Mouse (Mus musculus): ENCODE results near the gene Eno1. TPM values are rescaled to one million over a fixed set of nuclear protein-coding genes. Genes with fewer than 3 reads are reported as not detected.

The Eno1 gene
- polyA plus RNA-seq, 1 experiment = 96.4 TPM

GRCm38 (mm10) chr4:150209751-150210150 is 26.8 kb upstream of the Eno1 start:
- peaks cover 3% of the 10 kb centered on the region; the same call in 1 of the 2 replicates for H3K4me1 ChIP-seq (ENCODE audit: control insufficient read depth, insufficient read depth, low read length)
- 86% methylated on average over 5 of the region's 5 CpGs for WGBS
- H3K4me3 ChIP-seq (replicated peaks; ENCODE audit: control insufficient read depth, low read depth, low read length) = no peak overlapping the region
- TF ChIP-seq CTCF (IDR thresholded peaks at IDR 0.05; ENCODE audit: control insufficient read depth, insufficient read depth, low read length) (no peak), POLR2A (IDR thresholded peaks at IDR 0.05; ENCODE audit: borderline replicate concordance, control insufficient read depth, low read depth, low read length) (no peak)
- no peak overlapping the region for H3K27ac ChIP-seq (ENCODE audit: control insufficient read depth, insufficient read depth, low read depth, low read length, poor library complexity)

DNA sequence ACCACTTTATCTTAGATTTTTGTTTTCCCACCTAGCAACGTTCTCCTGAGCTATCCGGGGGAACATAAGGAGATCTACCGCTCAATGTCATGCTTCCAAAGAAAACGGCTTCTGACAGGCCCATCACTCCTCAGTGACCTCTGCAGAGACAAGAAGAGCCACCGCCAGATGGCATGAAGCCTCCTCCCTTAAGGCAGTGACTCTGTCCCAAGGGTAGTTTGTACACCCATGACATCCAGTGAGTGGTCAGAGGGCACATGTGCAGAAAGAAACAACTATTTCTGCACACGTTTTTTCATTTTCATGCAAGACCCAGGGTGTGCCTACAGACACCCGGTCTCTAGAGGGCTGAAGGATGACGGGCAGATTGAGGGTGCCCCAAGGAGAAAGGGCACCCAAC is 26.2 kb upstream of the Eno1 start:
- H3K4me1 ChIP-seq (ENCODE audit: control insufficient read depth, insufficient read depth, low read length) = peaks cover 3% of the 10 kb centered on the region; the same call in 1 of the 2 replicates
- no peak overlapping the region for H3K4me3 ChIP-seq (replicated peaks; ENCODE audit: control insufficient read depth, low read depth, low read length)
- H3K27ac ChIP-seq (ENCODE audit: control insufficient read depth, insufficient read depth, low read depth, low read length, poor library complexity) = no peak overlapping the region
- TF ChIP-seq POLR2A (IDR thresholded peaks at IDR 0.05; ENCODE audit: borderline replicate concordance, control insufficient read depth, low read depth, low read length) = no peak
- TF ChIP-seq CTCF (IDR thresholded peaks at IDR 0.05; ENCODE audit: control insufficient read depth, insufficient read depth, low read length) = no peak
- 80% methylated on average over 8 of the region's 8 CpGs for WGBS

DNA sequence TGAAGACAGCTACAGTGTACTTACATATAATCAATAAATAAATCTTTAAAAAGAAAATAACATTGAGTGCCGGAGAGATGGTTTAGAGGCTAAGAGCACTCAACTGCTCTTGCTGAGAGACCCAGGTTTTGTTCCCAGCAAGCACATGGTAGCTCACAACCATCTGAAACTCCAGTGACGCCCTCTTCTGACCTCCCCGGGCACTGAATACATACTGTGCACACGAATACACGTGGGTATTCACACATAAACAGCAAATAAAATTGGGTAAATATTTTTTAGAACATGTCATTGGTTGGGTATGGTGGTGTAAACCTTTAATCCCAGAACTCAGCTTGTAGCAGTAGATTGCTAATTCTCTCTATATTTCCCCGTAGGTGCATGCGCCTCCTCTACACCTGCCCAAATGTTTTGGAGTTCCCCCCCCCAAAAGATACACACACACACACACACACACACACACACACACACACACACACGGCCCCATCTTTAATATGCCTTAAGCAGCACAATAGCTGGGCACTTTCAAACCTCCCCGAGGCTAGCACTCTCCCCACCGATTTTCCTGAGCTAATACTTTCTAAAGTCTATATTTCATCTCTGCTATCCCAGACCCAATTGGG is 24.5 kb upstream of the Eno1 start:
- WGBS = 36% methylated on average over 10 of the region's 10 CpGs
- TF ChIP-seq POLR2A (IDR thresholded peaks at IDR 0.05; ENCODE audit: borderline replicate concordance, control insufficient read depth, low read depth, low read length) (no peak), CTCF (IDR thresholded peaks at IDR 0.05; ENCODE audit: control insufficient read depth, insufficient read depth, low read length) (no peak)
- H3K4me1 ChIP-seq (ENCODE audit: control insufficient read depth, insufficient read depth, low read length) = peaks cover 3% of the 10 kb centered on the region
- H3K27ac ChIP-seq (ENCODE audit: control insufficient read depth, insufficient read depth, low read depth, low read length, poor library complexity) = no peak overlapping the region; the same call in 1 of the 2 replicates
- H3K4me3 ChIP-seq (replicated peaks; ENCODE audit: control insufficient read depth, low read depth, low read length) = peak overlapping the region; percentile 35

DNA sequence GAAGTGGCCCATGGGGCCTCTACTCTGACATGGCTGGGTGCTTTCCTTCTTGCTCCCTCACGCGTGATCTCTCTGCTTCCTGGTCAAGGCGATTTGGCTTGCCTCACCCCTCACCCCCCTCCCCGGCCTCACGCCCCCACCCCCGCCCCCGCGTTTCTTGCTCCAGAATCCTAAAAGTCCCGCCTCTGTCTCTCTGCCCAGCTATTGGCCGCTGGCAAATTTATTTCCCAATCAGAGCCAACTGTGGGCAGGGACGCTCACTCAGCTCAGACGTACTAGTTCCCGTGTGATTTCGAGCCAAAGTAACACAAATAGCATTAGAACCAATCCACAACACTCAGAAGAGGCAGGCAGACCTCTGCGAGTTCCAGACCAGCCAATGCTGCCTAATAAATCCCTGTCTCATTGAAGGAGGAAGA is 24.0 kb upstream of the Eno1 start:
- Histone ChIP-seq H3K4me1 (ENCODE audit: control insufficient read depth, insufficient read depth, low read length) (peaks cover 3% of the 10 kb centered on the region), H3K4me3 (replicated peaks; ENCODE audit: control insufficient read depth, low read depth, low read length) (peak overlapping the region; percentile 41), H3K27ac (ENCODE audit: control insufficient read depth, insufficient read depth, low read depth, low read length, poor library complexity) (peak overlapping the region; percentile 46; the same call in 1 of the 2 replicates)
- WGBS = 3% methylated on average over 15 of the region's 15 CpGs
- TF ChIP-seq POLR2A (IDR thresholded peaks at IDR 0.05; ENCODE audit: borderline replicate concordance, control insufficient read depth, low read depth, low read length) = no peak

DNA sequence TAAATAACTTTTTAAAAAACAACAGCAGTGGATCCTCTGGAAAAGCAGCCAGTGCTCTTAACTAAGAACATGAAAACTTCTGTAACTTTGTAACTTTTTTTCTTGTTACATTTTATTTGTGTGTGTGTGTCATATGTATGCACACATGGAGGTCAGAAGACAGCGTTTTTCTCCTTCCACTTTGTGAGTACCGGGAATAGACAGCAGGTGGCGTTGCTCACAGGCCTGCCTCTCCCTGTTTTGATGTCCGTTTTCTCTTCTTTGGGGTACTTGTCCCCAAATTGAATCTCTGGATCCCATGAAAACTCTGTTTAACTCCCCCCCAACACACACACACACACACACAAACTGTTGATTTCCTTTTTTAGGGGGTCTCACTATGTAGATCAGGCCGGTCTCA is 22.6 kb upstream of the Eno1 start:
- Histone ChIP-seq H3K4me1 (ENCODE audit: control insufficient read depth, insufficient read depth, low read length) (peaks cover 3% of the 10 kb centered on the region), H3K27ac (ENCODE audit: control insufficient read depth, insufficient read depth, low read depth, low read length, poor library complexity) (no peak overlapping the region), H3K4me3 (replicated peaks; ENCODE audit: control insufficient read depth, low read depth, low read length) (no peak overlapping the region)
- 56% methylated on average over 5 of the region's 5 CpGs for WGBS
- TF ChIP-seq POLR2A (IDR thresholded peaks at IDR 0.05; ENCODE audit: borderline replicate concordance, control insufficient read depth, low read depth, low read length) = no peak
- peak; percentile 35; the same call in 1 of the 2 replicates for TF ChIP-seq CTCF (IDR thresholded peaks at IDR 0.05; ENCODE audit: control insufficient read depth, insufficient read depth, low read length)

DNA sequence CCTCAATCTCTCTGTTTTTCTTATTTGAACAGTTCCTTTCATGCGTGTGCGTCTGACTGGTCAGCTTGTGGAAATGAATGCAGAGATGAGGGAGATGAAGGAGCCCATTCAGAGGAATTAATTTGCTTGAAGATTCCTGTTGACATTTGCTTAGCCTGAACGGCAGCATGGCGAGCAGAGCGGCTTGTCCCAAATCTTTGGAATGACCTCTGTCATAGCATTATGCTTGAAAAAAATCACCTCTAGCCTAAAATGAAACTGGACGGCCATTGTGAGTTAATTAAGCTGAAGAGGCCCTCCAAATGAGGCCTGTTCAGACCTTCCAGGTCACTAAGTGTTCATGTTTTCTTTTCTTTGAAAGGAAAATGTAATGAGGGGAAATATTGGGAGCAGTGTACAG is 20.1 kb upstream of the Eno1 start:
- Histone ChIP-seq H3K27ac (ENCODE audit: control insufficient read depth, insufficient read depth, low read depth, low read length, poor library complexity) (no peak overlapping the region), H3K4me3 (replicated peaks; ENCODE audit: control insufficient read depth, low read depth, low read length) (no peak overlapping the region), H3K4me1 (ENCODE audit: control insufficient read depth, insufficient read depth, low read length) (peaks cover 3% of the 10 kb centered on the region)
- 84% methylated on average over 6 of the region's 6 CpGs for WGBS
- TF ChIP-seq POLR2A (IDR thresholded peaks at IDR 0.05; ENCODE audit: borderline replicate concordance, control insufficient read depth, low read depth, low read length) (no peak), CTCF (IDR thresholded peaks at IDR 0.05; ENCODE audit: control insufficient read depth, insufficient read depth, low read length) (no peak)

- H3K27ac ChIP-seq (ENCODE audit: control insufficient read depth, insufficient read depth, low read depth, low read length, poor library complexity) = 0 out of 2 replicates have a peak overlapping the region, but pooled peaks have one; percentile 17
- 31% methylated on average over 5 of the region's 5 CpGs for WGBS
These were observed 19.4 kb upstream of the Eno1 start for GRCm38 (mm10) chr4:150217042-150217554.

GRCm38 (mm10) chr4:150217935-150218334 is 18.6 kb upstream of the Eno1 start:
- TF ChIP-seq CTCF (IDR thresholded peaks at IDR 0.05; ENCODE audit: control insufficient read depth, insufficient read depth, low read length) = no peak
- TF ChIP-seq POLR2A (IDR thresholded peaks at IDR 0.05; ENCODE audit: borderline replicate concordance, control insufficient read depth, low read depth, low read length) = no peak
- peaks cover under 1% of the 10 kb centered on the region for H3K4me1 ChIP-seq (ENCODE audit: control insufficient read depth, insufficient read depth, low read length)
- no peak overlapping the region for H3K4me3 ChIP-seq (replicated peaks; ENCODE audit: control insufficient read depth, low read depth, low read length)
- WGBS = 71% methylated on average over 1 of the region's 1 CpGs
- H3K27ac ChIP-seq (ENCODE audit: control insufficient read depth, insufficient read depth, low read depth, low read length, poor library complexity) = no peak overlapping the region

More at GRCm38 (mm10) chr4:150217042-150217554, 19.4 kb upstream of the Eno1 start:
- H3K4me3 ChIP-seq (replicated peaks; ENCODE audit: control insufficient read depth, low read depth, low read length) = no peak overlapping the region
- peaks cover 3% of the 10 kb centered on the region for H3K4me1 ChIP-seq (ENCODE audit: control insufficient read depth, insufficient read depth, low read length)
- TF ChIP-seq CTCF (IDR thresholded peaks at IDR 0.05; ENCODE audit: control insufficient read depth, insufficient read depth, low read length) = no peak
- TF ChIP-seq POLR2A (IDR thresholded peaks at IDR 0.05; ENCODE audit: borderline replicate concordance, control insufficient read depth, low read depth, low read length) = no peak

Data from bone marrow, adult 2 months (tissue).